In genomic region chr5:103293953-103294352, GRCm38 (mm10) we compare ENCODE assay signal across 14 mouse cellular contexts.
"Had no signal": no experiment of that assay in that cellular context is flagged by ENCODE, and none has a peak within 500 bp of the region (broad histone marks: within the 10 kb centered on the region; RNA-seq: fewer than 3 reads in every experiment).

No protein-coding gene starts in this region.

- H3K36me3 ChIP-seq: liver, embryonic 13.5 days; neural tube, embryonic 12.5 days had no signal

- H3K9me3 ChIP-seq: liver, embryonic 13.5 days; neural tube, embryonic 12.5 days had no signal

- H3K4me3 ChIP-seq: left cerebral cortex, adult 2 months; liver, embryonic 13.5 days; neural tube, embryonic 12.5 days had no signal

- H3K4me1 ChIP-seq: liver, embryonic 13.5 days; neural tube, embryonic 12.5 days had no signal

- DNase-seq: kidney, adult 18-20 months; kidney, adult 9 months; kidney, postnatal 14 days; kidney, postnatal 4 days; layer of hippocampus, adult 9-11 months; layer of hippocampus, postnatal 36 days; liver, embryonic 13.5 days; lung, adult 2 months; lung, postnatal 14 days; lung, postnatal 4 days; thymus, adult 18-20 months; thymus, postnatal 36 days had no signal

- H3K27me3 ChIP-seq: liver, embryonic 13.5 days; neural tube, embryonic 12.5 days had no signal

- H3K4me2 ChIP-seq: liver, embryonic 13.5 days; neural tube, embryonic 12.5 days had no signal

- H3K9ac ChIP-seq: liver, embryonic 13.5 days; neural tube, embryonic 12.5 days had no signal

- H3K27ac ChIP-seq: left cerebral cortex, adult 2 months; liver, embryonic 13.5 days; neural tube, embryonic 12.5 days had no signal
